Mouse (Mus musculus) stomach, embryonic 15.5 days (tissue): Measurements from ENCODE around the gene Vrk1. TPM values are rescaled to one million over a fixed set of nuclear protein-coding genes. Genes with fewer than 3 reads are reported as not detected.

Experiments used
- ATAC-seq: fragments of 200-750 bp; cut with Nextera tagmentation; 2 replicates; pipeline ENCODE4 v1.8.0; 2017; ENCODE audit warnings: low read depth, moderate number of reproducible peaks, moderate TSS enrichment; ENCODE audit not compliant: insufficient read depth, low FRiP score
- H3K27ac ChIP-seq: fragments of 300-500 bp; sonication (generic); 2 replicates; pipeline ENCODE4 v1.5.1; 2015; ENCODE audit warnings: mild to moderate bottlenecking, inconsistent platforms
- H3K27me3 ChIP-seq: fragments of 300-500 bp; sonication (generic); replicated peaks from 2 replicates; pipeline ENCODE4 v1.6.1; 2015; ENCODE audit warnings: inconsistent platforms
- H3K36me3 ChIP-seq: fragments of 300-500 bp; sonication (generic); 2 replicates; pipeline ENCODE4 v1.6.1; 2015; ENCODE audit warnings: inconsistent platforms
- H3K4me1 ChIP-seq: fragments of 300-500 bp; sonication (generic); 2 replicates; pipeline ENCODE4 v1.6.1; 2015; ENCODE audit warnings: inconsistent platforms
- H3K4me2 ChIP-seq: fragments of 300-500 bp; sonication (generic); 2 replicates; pipeline ENCODE4 v1.6.1; 2015; ENCODE audit warnings: mild to moderate bottlenecking, inconsistent platforms
- H3K4me3 ChIP-seq: fragments of 300-500 bp; sonication (generic); replicated peaks from 2 replicates; pipeline ENCODE4 v1.5.1; 2015; ENCODE audit warnings: inconsistent platforms
- H3K9ac ChIP-seq: fragments of 300-500 bp; sonication (generic); 2 replicates; pipeline ENCODE4 v1.6.1; 2015; ENCODE audit warnings: inconsistent platforms
- H3K9me3 ChIP-seq: fragments of 300-500 bp; sonication (generic); 2 replicates; pipeline ENCODE4 v1.6.1; 2016; ENCODE audit warnings: inconsistent platforms
- WGBS: fragments of 180-500 bp; shearing (Covaris S2); methylation state at CpG from one replicate; pipeline ENCODE4 v1.1.7; 2015; 5-methylcytosine and 5-hydroxymethylcytosine counted together
- polyA plus RNA-seq: library from polyadenylated mRNA; unstranded; fragments of >200 nt; fragmentation: Nextera tagmentation; extraction: Ambion mirVana; gene quantifications from 2 replicates; pipeline ENCODE4 v1.2.1, GENCODE M21; 2015

Vrk1 gene
- polyA plus RNA-seq, 1 experiment from 2014 or later: 64.3 TPM

- 95% methylated on average over 6 of the region's 6 CpGs for WGBS
- Histone ChIP-seq H3K36me3 (no peaks in the 10 kb centered on the region), H3K27ac (no peak overlapping the region), H3K9me3 (no peaks in the 10 kb centered on the region), H3K27me3 (no peaks in the 10 kb centered on the region), H3K4me1 (no peaks in the 10 kb centered on the region), H3K4me2 (no peak overlapping the region), H3K9ac (no peak overlapping the region), H3K4me3 (no peak overlapping the region)
- no peak for ATAC-seq
These were observed 92.0 kb downstream of the Vrk1 start for GRCm38 (mm10) chr12:106102003-106102402.

GRCm38 (mm10) chr12:106102726-106103643 lies 93.0 kb downstream of the Vrk1 start:
- no peak overlapping the region for H3K4me3 ChIP-seq
- H3K27me3 ChIP-seq: no peaks in the 10 kb centered on the region
- H3K9me3 ChIP-seq: no peaks in the 10 kb centered on the region
- no peaks in the 10 kb centered on the region for H3K36me3 ChIP-seq
- no peak overlapping the region for H3K27ac ChIP-seq
- 67% methylated on average over 16 of the region's 16 CpGs for WGBS
- no peak overlapping the region for H3K9ac ChIP-seq
- no peaks in the 10 kb centered on the region for H3K4me1 ChIP-seq
- no peak for ATAC-seq
- H3K4me2 ChIP-seq: no peak overlapping the region

- Histone ChIP-seq H3K9me3 (no peaks in the 10 kb centered on the region), H3K4me3 (no peak overlapping the region), H3K4me2 (no peak overlapping the region), H3K9ac (no peak overlapping the region), H3K36me3 (no peaks in the 10 kb centered on the region), H3K4me1 (no peaks in the 10 kb centered on the region), H3K27ac (no peak overlapping the region), H3K27me3 (no peaks in the 10 kb centered on the region)
- WGBS: 83% methylated on average over 14 of the region's 14 CpGs
- no peak for ATAC-seq
These were observed 97.2 kb downstream of the Vrk1 start for GRCm38 (mm10) chr12:106107272-106107671.

- 20% methylated on average over 6 of the region's 6 CpGs for WGBS
- ATAC-seq: no peak
These were observed 105.3 kb downstream of the Vrk1 start for GRCm38 (mm10) chr12:106115070-106115891.

GRCm38 (mm10) chr12:106115892-106116206 lies 105.8 kb downstream of the Vrk1 start:
- Histone ChIP-seq H3K36me3 (no peaks in the 10 kb centered on the region), H3K4me3 (no peak overlapping the region), H3K4me1 (no peaks in the 10 kb centered on the region), H3K27me3 (no peaks in the 10 kb centered on the region), H3K9me3 (no peaks in the 10 kb centered on the region), H3K27ac (no peak overlapping the region), H3K9ac (no peak overlapping the region), H3K4me2 (no peak overlapping the region)
- 59% methylated on average over 5 of the region's 5 CpGs for WGBS
- ATAC-seq: no peak

More at GRCm38 (mm10) chr12:106115070-106115891, 105.3 kb downstream of the Vrk1 start:
- H3K27me3 ChIP-seq: no peaks in the 10 kb centered on the region
- no peaks in the 10 kb centered on the region for H3K36me3 ChIP-seq
- H3K4me2 ChIP-seq: no peak overlapping the region
- no peak overlapping the region for H3K27ac ChIP-seq
- H3K9ac ChIP-seq: no peak overlapping the region
- H3K9me3 ChIP-seq: no peaks in the 10 kb centered on the region
- no peaks in the 10 kb centered on the region for H3K4me1 ChIP-seq
- no peak overlapping the region for H3K4me3 ChIP-seq

GRCm38 (mm10) chr12:106123276-106123675 lies 113.2 kb downstream of the Vrk1 start:
- 64% methylated on average over 14 of the region's 14 CpGs for WGBS
- Histone ChIP-seq H3K27me3 (no peaks in the 10 kb centered on the region), H3K4me2 (no peak overlapping the region), H3K27ac (no peak overlapping the region), H3K9me3 (no peaks in the 10 kb centered on the region), H3K9ac (no peak overlapping the region), H3K4me3 (no peak overlapping the region), H3K4me1 (no peaks in the 10 kb centered on the region), H3K36me3 (no peaks in the 10 kb centered on the region)
- no peak for ATAC-seq

- no peaks in the 10 kb centered on the region for H3K36me3 ChIP-seq
- H3K4me1 ChIP-seq: no peaks in the 10 kb centered on the region
- H3K4me3 ChIP-seq: no peak overlapping the region
- no peaks in the 10 kb centered on the region for H3K27me3 ChIP-seq
- no peaks in the 10 kb centered on the region for H3K9me3 ChIP-seq
- ATAC-seq: no peak
- 89% methylated on average over 3 of the region's 3 CpGs for WGBS
- H3K4me2 ChIP-seq: no peak overlapping the region
- H3K9ac ChIP-seq: no peak overlapping the region
- no peak overlapping the region for H3K27ac ChIP-seq
These were observed 114.6 kb downstream of the Vrk1 start for GRCm38 (mm10) chr12:106124581-106124980.

Other genes starting within 250 kb of the Vrk1 start
- 199 and 202 TPM in 2 replicates for gene Papola, start 225.5 kb upstream of the Vrk1 start, polyA plus RNA-seq